Mouse (Mus musculus) limb, embryonic 14.5 days (tissue): ENCODE results near the gene Mob2. TPM values are rescaled to one million over a fixed set of nuclear protein-coding genes. Genes with fewer than 3 reads are reported as not detected.
A peak's percentile ranks its signal among the peaks of the same experiment; 100 is the strongest.

Experiments used
- ATAC-seq: fragments of 200-750 bp; cut with Nextera tagmentation; 2 replicates; pipeline ENCODE4 v1.8.0; 2017; ENCODE audit warnings: low read depth, moderate number of reproducible peaks, moderate TSS enrichment; ENCODE audit not compliant: low FRiP score
- DNase-seq: peaks from one replicate; pipeline ENCODE4 v3.0.0-alpha.2; 2015; ENCODE audit warnings: low spot score
- H3K27ac ChIP-seq: fragments of 300-500 bp; sonication (generic); replicated peaks from 2 replicates; pipeline ENCODE4 v1.5.1; 2014; ENCODE audit warnings: low read depth, mild to moderate bottlenecking, low read length, moderate library complexity, mixed read lengths
- H3K27me3 ChIP-seq: fragments of 300-500 bp; sonication (generic); 2 replicates; pipeline ENCODE4 v1.6.1; 2014; ENCODE audit warnings: low read length, mixed read lengths; ENCODE audit not compliant: control insufficient read depth, insufficient read depth
- H3K36me3 ChIP-seq: fragments of 300-500 bp; sonication (generic); 2 replicates; pipeline ENCODE4 v1.6.1; 2014; ENCODE audit warnings: mild to moderate bottlenecking, low read length, moderate library complexity, mixed read lengths; ENCODE audit not compliant: control insufficient read depth, insufficient read depth
- H3K4me1 ChIP-seq: fragments of 300-500 bp; sonication (generic); 2 replicates; pipeline ENCODE4 v1.6.1; 2014; ENCODE audit warnings: antibody characterized with exemption, low read length, mixed read lengths; ENCODE audit not compliant: control insufficient read depth, insufficient read depth
- H3K4me2 ChIP-seq: fragments of 300-500 bp; sonication (generic); replicated peaks from 2 replicates; pipeline ENCODE4 v1.6.1; 2014; ENCODE audit warnings: low read depth, mild to moderate bottlenecking, low read length, moderate library complexity; ENCODE audit not compliant: severe bottlenecking
- H3K4me3 ChIP-seq: fragments of 300-500 bp; sonication (generic); replicated peaks from 2 replicates; pipeline ENCODE4 v1.5.1; 2014; ENCODE audit warnings: low read length
- H3K9ac ChIP-seq: fragments of 300-500 bp; sonication (generic); 2 replicates; pipeline ENCODE4 v1.6.1; 2014; ENCODE audit warnings: mild to moderate bottlenecking, low read depth, low read length, moderate library complexity; ENCODE audit not compliant: severe bottlenecking
- H3K9me3 ChIP-seq: fragments of 300-500 bp; sonication (generic); 2 replicates; pipeline ENCODE4 v1.6.1; 2016; ENCODE audit warnings: low read length; ENCODE audit not compliant: control insufficient read depth
- POLR2A ChIP-seq: fragments of 200-500 bp; IDR thresholded peaks from 2 replicates; pipeline ENCODE4 v1.8.0; 2012; ENCODE audit warnings: inconsistent platforms, mild to moderate bottlenecking, moderate library complexity, borderline replicate concordance; ENCODE audit not compliant: insufficient read depth, insufficient read length; ENCODE audit errors: extremely low read depth
- WGBS: fragments of 180-500 bp; shearing (Covaris S2); extraction: QIAGEN DNeasy Blood & Tissue Kit; methylation state at CpG from one replicate; pipeline ENCODE4 v1.1.7; 2014; 5-methylcytosine and 5-hydroxymethylcytosine counted together
- polyA plus RNA-seq, 2 experiments: library from polyadenylated mRNA; depleted of rRNA in 1 of 2; stranded (reverse) in 1 of 2; unstranded in 1 of 2; fragments of >200 nt; fragmentation: Nextera tagmentation in 1 of 2; extraction: Ambion mirVana in 1 of 2; gene quantifications; 2 replicates each; pipeline versions ENCODE4 v1.2.1 to v1.2.3; 2012 to 2014

The Mob2 gene
- polyA plus RNA-seq, 2 experiments, result 55.2 to 73.6 TPM

GRCm38 (mm10) chr7:142070458-142071211, 9.8 kb upstream of the Mob2 start:
- ATAC-seq, result peak; percentile 53; the same call in 1 of the 2 replicates
- H3K4me2 ChIP-seq, result no peak overlapping the region
- H3K4me3 ChIP-seq, result no peak overlapping the region
- no peaks in the 10 kb centered on the region for H3K9me3 ChIP-seq
- no peaks in the 10 kb centered on the region for H3K36me3 ChIP-seq
- TF ChIP-seq POLR2A, result no peak
- H3K4me1 ChIP-seq, result no peaks in the 10 kb centered on the region
- peaks cover 7% of the 10 kb centered on the region for H3K27me3 ChIP-seq
- peak; percentile 41 for DNase-seq
- H3K27ac ChIP-seq, result no peak overlapping the region
- H3K9ac ChIP-seq, result no peak overlapping the region
- 17% methylated on average over 13 of the region's 13 CpGs for WGBS

DNA sequence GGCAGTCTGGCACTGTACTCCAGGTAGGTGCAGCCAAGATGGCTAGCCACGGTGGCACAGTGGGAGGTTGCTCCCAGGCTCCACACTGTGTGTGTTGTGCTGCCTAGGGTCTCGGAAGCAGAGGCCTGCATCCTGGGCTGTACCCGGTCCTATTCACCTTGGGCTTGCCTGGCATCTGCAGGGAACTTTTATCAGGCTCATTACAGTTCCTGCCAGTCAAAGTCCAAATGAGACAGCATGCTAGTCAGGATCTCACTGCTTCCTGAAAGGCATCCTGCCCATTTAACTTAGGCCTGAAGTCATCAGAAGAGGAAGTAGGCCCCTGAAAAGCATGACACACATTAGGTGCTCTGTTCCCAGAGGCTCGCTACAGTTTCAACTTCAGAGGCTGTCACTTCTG, 7.6 kb upstream of the Mob2 start:
- H3K4me1 ChIP-seq, result no peaks in the 10 kb centered on the region
- H3K36me3 ChIP-seq, result no peaks in the 10 kb centered on the region
- H3K9ac ChIP-seq, result no peak overlapping the region
- no peak overlapping the region for H3K4me3 ChIP-seq
- no peaks in the 10 kb centered on the region for H3K9me3 ChIP-seq
- no peak overlapping the region for H3K4me2 ChIP-seq
- no peak for DNase-seq
- H3K27ac ChIP-seq, result no peak overlapping the region
- H3K27me3 ChIP-seq, result peaks cover 7% of the 10 kb centered on the region; the same call in 1 of the 2 replicates
- 62% methylated on average over 4 of the region's 4 CpGs for WGBS
- no peak for ATAC-seq
- no peak for TF ChIP-seq POLR2A

DNA sequence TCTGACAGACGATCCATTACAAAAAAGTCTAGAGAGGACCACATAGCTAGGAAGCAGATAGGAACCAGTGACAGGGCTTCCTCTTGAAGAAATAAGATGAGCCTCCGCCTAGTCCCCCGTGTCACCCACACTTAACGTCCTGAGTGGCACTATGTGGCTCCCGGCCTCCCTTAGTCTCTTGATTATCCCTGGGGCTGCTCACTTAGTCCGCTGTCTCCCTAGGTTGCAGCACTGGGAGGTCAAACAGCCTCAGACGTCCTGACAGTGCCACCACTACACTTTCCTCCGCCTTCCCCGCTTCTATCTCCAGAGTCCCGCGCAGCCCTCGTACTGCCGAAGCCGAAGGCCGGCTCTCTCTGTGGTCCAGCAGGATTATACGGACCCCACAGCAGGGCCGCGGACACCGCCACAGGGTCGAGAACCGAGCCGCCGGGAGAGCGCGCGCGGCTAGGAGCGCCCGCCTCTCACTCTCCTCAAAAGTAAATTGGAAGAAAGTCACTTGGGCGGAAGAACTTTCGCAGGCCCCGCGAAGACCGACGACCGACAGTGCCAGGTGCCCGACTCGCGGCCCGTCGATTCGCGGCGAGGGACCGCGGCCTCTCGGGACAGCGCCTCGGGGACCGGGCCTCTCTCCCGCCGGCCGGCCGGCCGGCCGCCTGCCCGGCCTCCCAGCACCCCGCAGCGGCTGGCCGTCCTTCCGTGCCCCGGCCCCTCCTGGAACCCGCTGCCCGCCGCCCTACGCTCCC, 507 bp downstream of the Mob2 start:
- Histone ChIP-seq H3K4me3 (peak overlapping the region; percentile 94), H3K27ac (peak overlapping the region; percentile 77)
- ATAC-seq, result peak; percentile 38

GRCm38 (mm10) chr7:142059024-142059423, 1.8 kb downstream of the Mob2 start:
- TF ChIP-seq POLR2A, result no peak
- no peaks in the 10 kb centered on the region for H3K27me3 ChIP-seq
- H3K27ac ChIP-seq, result no peak overlapping the region
- DNase-seq (peak; percentile 12), ATAC-seq (no peak)
- H3K4me2 ChIP-seq, result no peak overlapping the region
- H3K36me3 ChIP-seq, result peaks cover 6% of the 10 kb centered on the region; the same call in 1 of the 2 replicates
- H3K9ac ChIP-seq, result peak overlapping the region; percentile 4; the same call in 1 of the 2 replicates
- H3K4me1 ChIP-seq, result peaks cover 15% of the 10 kb centered on the region
- no peaks in the 10 kb centered on the region for H3K9me3 ChIP-seq
- H3K4me3 ChIP-seq, result no peak overlapping the region
- WGBS, result 68% methylated on average over 2 of the region's 2 CpGs

More for the DNA sequence above, 507 bp downstream of the Mob2 start:
- Histone ChIP-seq H3K27me3 (no peaks in the 10 kb centered on the region), H3K9ac (peak overlapping the region; percentile 93), H3K36me3 (no peaks in the 10 kb centered on the region; the same call in 1 of the 2 replicates), H3K9me3 (no peaks in the 10 kb centered on the region), H3K4me2 (peak overlapping the region; percentile 90), H3K4me1 (peaks cover 15% of the 10 kb centered on the region)
- under 1% methylated on average over 47 of the region's 66 CpGs for whole genome bisulfite sequencing
- no peak for DNase-seq
- no peak for TF ChIP-seq POLR2A

GRCm38 (mm10) chr7:142057121-142057520, 3.7 kb downstream of the Mob2 start:
- no peak for TF ChIP-seq POLR2A
- Histone ChIP-seq H3K9ac (no peak overlapping the region; the same call in 1 of the 2 replicates), H3K27me3 (no peaks in the 10 kb centered on the region), H3K4me1 (peaks cover 15% of the 10 kb centered on the region), H3K4me3 (no peak overlapping the region), H3K4me2 (no peak overlapping the region), H3K27ac (no peak overlapping the region), H3K36me3 (peaks cover 9% of the 10 kb centered on the region), H3K9me3 (no peaks in the 10 kb centered on the region)
- ATAC-seq, result no peak
- DNase-seq, result no peak
- 79% methylated on average over 1 of the region's 1 CpGs for WGBS
